Mouse (Mus musculus): ENCODE results near the gene Nom1. TPM values are rescaled to one million over a fixed set of nuclear protein-coding genes. Genes with fewer than 3 reads are reported as not detected.

Gene Nom1
- polyA plus RNA-seq, 1 experiment, result 7.1 TPM

- WGBS, result 22% methylated on average over 5 of the region's 5 CpGs
- no peak for TF ChIP-seq CTCF (IDR thresholded peaks at IDR 0.05; ENCODE audit: insufficient read depth, low read length)
- TF ChIP-seq POLR2A (IDR thresholded peaks at IDR 0.05; ENCODE audit: borderline replicate concordance, extremely low read depth, low read depth, low read length), result no peak
- DNase-seq, result no peak
- H3K4me3 ChIP-seq (replicated peaks; ENCODE audit: extremely low read depth, low read depth, low read length), result no peak overlapping the region
- peaks cover 3% of the 10 kb centered on the region; the same call in 1 of the 2 replicates for H3K4me1 ChIP-seq (ENCODE audit: control insufficient read depth, insufficient read depth, low read length)
Measured at GRCm38 (mm10) chr5:29470271-29470670, 35.8 kb downstream of the Nom1 start.

- TF ChIP-seq CTCF (IDR thresholded peaks at IDR 0.05; ENCODE audit: insufficient read depth, low read length) (no peak), POLR2A (IDR thresholded peaks at IDR 0.05; ENCODE audit: borderline replicate concordance, extremely low read depth, low read depth, low read length) (no peak)
- WGBS, result 12% methylated on average over 20 of the region's 20 CpGs
- DNase-seq, result no peak
Measured at GRCm38 (mm10) chr5:29470851-29471394, 36.5 kb downstream of the Nom1 start.

GRCm38 (mm10) chr5:29471396-29471795 lies 36.9 kb downstream of the Nom1 start:
- WGBS, result 10% methylated on average over 11 of the region's 11 CpGs
- TF ChIP-seq POLR2A (IDR thresholded peaks at IDR 0.05; ENCODE audit: borderline replicate concordance, extremely low read depth, low read depth, low read length) (no peak), CTCF (IDR thresholded peaks at IDR 0.05; ENCODE audit: insufficient read depth, low read length) (no peak)

More at GRCm38 (mm10) chr5:29470851-29471394, 36.5 kb downstream of the Nom1 start:
- H3K4me1 ChIP-seq (ENCODE audit: control insufficient read depth, insufficient read depth, low read length), result peaks cover 3% of the 10 kb centered on the region; the same call in 1 of the 2 replicates
- no peak overlapping the region for H3K4me3 ChIP-seq (replicated peaks; ENCODE audit: extremely low read depth, low read depth, low read length)

GRCm38 (mm10) chr5:29471855-29472665 lies 37.6 kb downstream of the Nom1 start:
- Histone ChIP-seq H3K4me3 (replicated peaks; ENCODE audit: extremely low read depth, low read depth, low read length) (no peak overlapping the region), H3K4me1 (ENCODE audit: control insufficient read depth, insufficient read depth, low read length) (no peaks in the 10 kb centered on the region)
- no peak for TF ChIP-seq CTCF (IDR thresholded peaks at IDR 0.05; ENCODE audit: insufficient read depth, low read length)
- no peak for TF ChIP-seq POLR2A (IDR thresholded peaks at IDR 0.05; ENCODE audit: borderline replicate concordance, extremely low read depth, low read depth, low read length)
- DNase-seq, result no peak
- WGBS, result 5% methylated on average over 22 of the region's 22 CpGs

More at GRCm38 (mm10) chr5:29471396-29471795, 36.9 kb downstream of the Nom1 start:
- H3K4me3 ChIP-seq (replicated peaks; ENCODE audit: extremely low read depth, low read depth, low read length), result no peak overlapping the region
- no peak for DNase-seq
- H3K4me1 ChIP-seq (ENCODE audit: control insufficient read depth, insufficient read depth, low read length), result peaks cover 3% of the 10 kb centered on the region; the same call in 1 of the 2 replicates

DNA sequence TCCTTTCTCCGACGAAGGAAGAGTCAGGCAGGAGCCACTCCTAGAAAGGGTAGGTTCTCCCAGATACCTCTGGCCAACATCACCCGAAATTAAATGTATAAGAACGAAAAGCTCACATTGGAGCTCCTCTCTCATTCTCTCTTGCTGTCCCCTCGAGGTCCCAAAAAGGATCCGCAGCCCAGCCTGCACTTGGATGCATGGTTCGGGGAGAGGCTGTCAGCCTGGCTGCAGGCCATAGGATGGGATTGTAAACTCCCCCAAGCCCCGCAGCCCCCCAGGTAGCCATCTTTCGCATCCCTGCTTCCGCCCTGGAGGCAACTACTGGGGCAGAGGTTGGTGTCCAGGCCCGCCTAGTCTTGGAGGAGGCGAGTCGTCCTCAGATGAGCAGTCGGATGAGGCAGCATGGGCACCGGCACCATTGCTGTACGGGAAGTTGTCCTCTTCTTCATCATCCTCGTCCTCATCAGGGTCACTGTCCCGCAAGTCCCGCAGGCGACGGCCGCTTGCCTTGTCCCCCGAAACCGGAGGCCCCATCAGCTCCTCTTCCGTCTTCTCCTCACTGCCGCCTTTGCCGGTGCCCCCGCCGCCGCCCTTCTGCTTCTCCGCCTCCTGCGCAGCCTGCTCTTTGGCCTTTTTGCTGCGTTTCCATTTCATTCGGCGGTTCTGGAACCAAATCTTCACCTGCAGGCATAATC lies 39.2 kb downstream of the Nom1 start:
- Histone ChIP-seq H3K4me3 (replicated peaks; ENCODE audit: extremely low read depth, low read depth, low read length) (no peak overlapping the region), H3K4me1 (ENCODE audit: control insufficient read depth, insufficient read depth, low read length) (no peaks in the 10 kb centered on the region; the same call in none of the 2 replicates)
- DNase-seq, result no peak
- no peak for TF ChIP-seq CTCF (IDR thresholded peaks at IDR 0.05; ENCODE audit: insufficient read depth, low read length)
- no peak for TF ChIP-seq POLR2A (IDR thresholded peaks at IDR 0.05; ENCODE audit: borderline replicate concordance, extremely low read depth, low read depth, low read length)
- WGBS, result 2% methylated on average over 35 of the region's 35 CpGs

DNA sequence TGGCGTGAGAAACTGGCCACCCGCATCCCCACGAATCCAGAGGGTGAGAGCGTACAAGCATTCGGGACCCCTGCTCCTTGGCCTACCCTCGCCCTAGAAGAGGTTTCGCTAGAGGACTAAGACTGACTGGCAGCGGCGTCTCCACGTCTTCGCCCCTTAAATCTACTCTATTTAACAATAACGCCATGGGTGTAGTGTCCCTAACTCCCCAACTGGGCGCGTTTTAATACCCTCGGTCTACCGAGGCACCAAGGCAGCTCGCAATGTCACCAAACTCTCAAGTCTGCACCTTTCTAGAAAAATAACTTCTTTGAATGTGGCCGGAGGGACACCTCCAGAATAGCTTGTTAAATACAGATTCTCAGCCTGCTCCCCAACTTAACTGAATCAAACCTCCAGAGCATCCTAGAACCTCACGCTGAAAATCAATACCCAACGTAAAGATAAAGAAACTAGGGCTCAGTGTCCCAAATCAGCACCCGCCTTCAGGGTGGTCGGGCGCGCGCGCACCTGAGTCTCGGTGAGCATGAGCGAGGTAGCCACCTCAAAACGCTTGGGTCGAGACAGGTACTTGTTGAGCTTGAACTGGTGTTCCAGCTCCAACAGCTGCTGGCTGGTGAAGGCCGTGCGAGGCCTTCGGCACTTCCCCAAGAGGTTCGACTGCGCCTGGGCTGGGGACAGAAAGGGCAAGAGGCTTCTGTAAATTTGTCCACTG lies 39.9 kb downstream of the Nom1 start:
- DNase-seq, result no peak
- H3K4me1 ChIP-seq (ENCODE audit: control insufficient read depth, insufficient read depth, low read length), result no peaks in the 10 kb centered on the region; the same call in none of the 2 replicates
- TF ChIP-seq POLR2A (IDR thresholded peaks at IDR 0.05; ENCODE audit: borderline replicate concordance, extremely low read depth, low read depth, low read length) (no peak), CTCF (IDR thresholded peaks at IDR 0.05; ENCODE audit: insufficient read depth, low read length) (no peak)
- H3K4me3 ChIP-seq (replicated peaks; ENCODE audit: extremely low read depth, low read depth, low read length), result no peak overlapping the region
- 6% methylated on average over 35 of the region's 35 CpGs for WGBS

- Histone ChIP-seq H3K4me1 (ENCODE audit: control insufficient read depth, insufficient read depth, low read length) (no peaks in the 10 kb centered on the region; the same call in none of the 2 replicates), H3K4me3 (replicated peaks; ENCODE audit: extremely low read depth, low read depth, low read length) (no peak overlapping the region)
- 8% methylated on average over 10 of the region's 10 CpGs for WGBS
- TF ChIP-seq CTCF (IDR thresholded peaks at IDR 0.05; ENCODE audit: insufficient read depth, low read length) (no peak), POLR2A (IDR thresholded peaks at IDR 0.05; ENCODE audit: borderline replicate concordance, extremely low read depth, low read depth, low read length) (no peak)
- no peak for DNase-seq
Measured at GRCm38 (mm10) chr5:29475041-29475440, 40.6 kb downstream of the Nom1 start.

- H3K4me3 ChIP-seq (replicated peaks; ENCODE audit: extremely low read depth, low read depth, low read length), result no peak overlapping the region
- DNase-seq, result no peak
- TF ChIP-seq CTCF (IDR thresholded peaks at IDR 0.05; ENCODE audit: insufficient read depth, low read length) (no peak), POLR2A (IDR thresholded peaks at IDR 0.05; ENCODE audit: borderline replicate concordance, extremely low read depth, low read depth, low read length) (no peak)
- H3K4me1 ChIP-seq (ENCODE audit: control insufficient read depth, insufficient read depth, low read length), result no peaks in the 10 kb centered on the region; the same call in none of the 2 replicates
- 11% methylated on average over 5 of the region's 5 CpGs for WGBS
Measured at GRCm38 (mm10) chr5:29475556-29475955, 41.1 kb downstream of the Nom1 start.

DNA sequence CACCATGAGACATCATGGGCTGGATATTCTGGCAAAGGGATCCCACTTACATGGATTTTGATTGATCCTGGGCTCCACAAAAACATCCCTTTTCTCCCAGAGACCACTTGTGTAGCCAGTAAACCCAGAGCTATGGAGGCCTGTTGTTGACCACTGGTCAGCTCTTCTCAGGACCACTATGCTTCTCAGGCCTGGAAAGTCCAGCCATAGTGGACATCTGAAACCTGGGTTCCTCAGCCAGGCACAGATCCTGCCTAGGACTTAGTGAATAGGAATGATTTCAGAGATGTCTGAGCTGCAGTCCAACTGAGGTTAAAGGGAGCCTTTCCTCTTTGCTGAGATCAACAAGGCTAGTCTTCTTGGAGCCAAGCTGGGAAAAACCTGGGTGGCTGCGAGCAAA lies 41.6 kb downstream of the Nom1 start:
- no peak for TF ChIP-seq POLR2A (IDR thresholded peaks at IDR 0.05; ENCODE audit: borderline replicate concordance, extremely low read depth, low read depth, low read length)
- TF ChIP-seq CTCF (IDR thresholded peaks at IDR 0.05; ENCODE audit: insufficient read depth, low read length), result no peak
- DNase-seq, result no peak
- 11% methylated on average over 1 of the region's 1 CpGs for whole genome bisulfite sequencing
- Histone ChIP-seq H3K4me1 (ENCODE audit: control insufficient read depth, insufficient read depth, low read length) (no peaks in the 10 kb centered on the region; the same call in none of the 2 replicates), H3K4me3 (replicated peaks; ENCODE audit: extremely low read depth, low read depth, low read length) (no peak overlapping the region)

Measured in lung, adult 2 months (tissue).